Mouse (Mus musculus): ENCODE measurements at regions not wholly inside any gene's neighbourhood (a gene's known extent, or its start where the extent isn't known, plus 50 kb on each side); places are given as distances from the start of the nearest gene placed in this dataset.

DNA sequence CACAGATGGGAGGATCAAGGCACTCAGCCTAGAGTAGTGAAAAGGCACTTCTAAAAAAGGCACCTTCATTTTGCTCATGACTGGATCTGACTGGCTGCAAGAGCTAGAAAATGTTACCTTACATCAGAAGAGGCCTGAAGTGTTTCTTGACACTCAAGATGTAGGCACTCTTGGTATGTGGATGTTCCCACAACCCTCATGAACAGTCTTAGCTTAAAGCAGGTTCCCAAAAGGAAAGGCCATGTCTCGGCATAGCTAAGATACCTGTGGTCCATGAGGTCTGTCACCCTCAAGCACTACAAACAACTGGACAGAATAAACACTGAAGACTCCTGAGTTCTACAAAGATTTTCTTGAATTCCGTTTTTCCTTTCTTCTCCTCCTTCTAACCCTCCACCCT lies 619.5 kb downstream of the Ipo11 start:
- TF ChIP-seq CTCF (IDR thresholded peaks at IDR 0.05; ENCODE audit: borderline replicate concordance, insufficient read depth, low read length), result no peak
- no peak for TF ChIP-seq POLR2A (IDR thresholded peaks at IDR 0.05; ENCODE audit: low read depth, low read length)
- Histone ChIP-seq H3K4me3 (ENCODE audit: insufficient read depth, low read length) (no peak overlapping the region), H3K4me1 (ENCODE audit: control insufficient read depth, insufficient read depth, low read length) (no peaks in the 10 kb centered on the region), H3K27ac (ENCODE audit: insufficient read depth, low read length) (no peak overlapping the region)

- H3K27ac ChIP-seq (ENCODE audit: insufficient read depth, low read length), result peak overlapping the region; percentile 78; the same call in 1 of the 2 replicates
- peaks cover 5% of the 10 kb centered on the region for H3K4me1 ChIP-seq (ENCODE audit: control insufficient read depth, insufficient read depth, low read length)
- no peak for TF ChIP-seq POLR2A (IDR thresholded peaks at IDR 0.05; ENCODE audit: low read depth, low read length)
- TF ChIP-seq CTCF (IDR thresholded peaks at IDR 0.05; ENCODE audit: borderline replicate concordance, insufficient read depth, low read length), result no peak
- no peak overlapping the region for H3K4me3 ChIP-seq (ENCODE audit: insufficient read depth, low read length)
Measured at GRCm38 (mm10) chr13:106281181-106281580, 655.6 kb downstream of the Ipo11 start.

GRCm38 (mm10) chr13:106259874-106260273 lies 676.9 kb downstream of the Ipo11 start:
- TF ChIP-seq POLR2A (IDR thresholded peaks at IDR 0.05; ENCODE audit: low read depth, low read length) (no peak), CTCF (IDR thresholded peaks at IDR 0.05; ENCODE audit: borderline replicate concordance, insufficient read depth, low read length) (no peak)
- H3K27ac ChIP-seq (ENCODE audit: insufficient read depth, low read length), result no peak overlapping the region
- no peak overlapping the region for H3K4me3 ChIP-seq (ENCODE audit: insufficient read depth, low read length)
- H3K4me1 ChIP-seq (ENCODE audit: control insufficient read depth, insufficient read depth, low read length), result no peaks in the 10 kb centered on the region

All from embryonic fibroblast, embryonic 13.5 days (primary cell).